In genomic region chr10:80560621-80561020, GRCm38 (mm10) we compare ENCODE assay signal across 10 mouse cellular contexts. TPM values are rescaled to one million over a fixed set of nuclear protein-coding genes. Genes with fewer than 3 reads are reported as not detected.
A peak's percentile ranks its signal among the peaks of the same experiment; 100 is the strongest.
DNase-seq lines count a peak whose midpoint lies in the region; ATAC-seq lines count a peak whose summit lies in the region.
"Had no signal": no experiment of that assay in that cellular context is flagged by ENCODE, and none has a peak within 500 bp of the region (broad histone marks: within the 10 kb centered on the region; RNA-seq: fewer than 3 reads in every experiment).

No protein-coding gene starts in this region.

- under 1% methylated on average over 13 of the region's 13 CpGs for WGBS in heart, embryonic 15.5 days
- 1% methylated on average over 13 of the region's 13 CpGs for WGBS in hindbrain, embryonic 13.5 days
- 3% methylated on average over 13 of the region's 13 CpGs for WGBS in midbrain, embryonic 10.5 days

- no peaks in the 10 kb centered on the region for H3K27me3 ChIP-seq in heart, embryonic 15.5 days
- no peaks in the 10 kb centered on the region for H3K27me3 ChIP-seq in hindbrain, embryonic 13.5 days
- H3K27me3 ChIP-seq in midbrain, embryonic 10.5 days (ENCODE audit: low read depth, poor library complexity, severe bottlenecking): no peaks in the 10 kb centered on the region
- H3K27me3 ChIP-seq: Patski had no signal

- H3K9ac ChIP-seq in heart, embryonic 15.5 days: peak overlapping the region; percentile 99
- H3K9ac ChIP-seq in hindbrain, embryonic 13.5 days: peak overlapping the region; percentile 92

- H3K4me3 ChIP-seq in heart, embryonic 15.5 days: peak overlapping the region; percentile 84
- peak overlapping the region; percentile 76 for H3K4me3 ChIP-seq in hindbrain, embryonic 13.5 days
- H3K4me3 ChIP-seq in midbrain, embryonic 10.5 days: peak overlapping the region; percentile 99

- H3K36me3 ChIP-seq in heart, embryonic 15.5 days: no peaks in the 10 kb centered on the region
- H3K36me3 ChIP-seq in hindbrain, embryonic 13.5 days: no peaks in the 10 kb centered on the region
- H3K36me3 ChIP-seq in midbrain, embryonic 10.5 days: 0 out of 2 replicates have a peak, but pooled peaks cover 3% of the 10 kb centered on the region

- DNase-seq in heart, postnatal 4 days: no peak
- DNase-seq in adipocyte (ENCODE audit: low spot score): peak; percentile 55
- no peak for DNase-seq in midbrain, embryonic 10.5 days (ENCODE audit: low spot score)
- no peak for DNase-seq in urinary bladder, postnatal 14 days (ENCODE audit: low spot score)
- DNase-seq in adrenal gland, postnatal 25 days: no peak
- DNase-seq in layer of hippocampus, adult 9-11 months: no peak

- H3K4me2 ChIP-seq in heart, embryonic 15.5 days: peak overlapping the region; percentile 91
- H3K4me2 ChIP-seq in hindbrain, embryonic 13.5 days: peak overlapping the region; percentile 89

- peaks cover 46% of the 10 kb centered on the region for H3K4me1 ChIP-seq in heart, embryonic 15.5 days (replicated peaks)
- peaks cover 62% of the 10 kb centered on the region for H3K4me1 ChIP-seq in hindbrain, embryonic 13.5 days (replicated peaks)
- peaks cover 44% of the 10 kb centered on the region for H3K4me1 ChIP-seq in midbrain, embryonic 10.5 days

- 0 out of 2 replicates have a peak overlapping the region, but pooled peaks have one; percentile 90 for H3K27ac ChIP-seq in heart, embryonic 15.5 days
- H3K27ac ChIP-seq in hindbrain, embryonic 13.5 days: peak overlapping the region; percentile 93
- peak overlapping the region; percentile 99 for H3K27ac ChIP-seq in midbrain, embryonic 10.5 days (replicated peaks)

- ATAC-seq in heart, embryonic 15.5 days (replicated peaks; ENCODE audit: insufficient number of reproducible peaks, insufficient read depth, low FRiP score, low read depth): no peak
- no peak for ATAC-seq in hindbrain, embryonic 13.5 days (ENCODE audit: low FRiP score)

- no peaks in the 10 kb centered on the region for H3K9me3 ChIP-seq in heart, embryonic 15.5 days (replicated peaks)
- H3K9me3 ChIP-seq in hindbrain, embryonic 13.5 days: no peaks in the 10 kb centered on the region
- no peaks in the 10 kb centered on the region for H3K9me3 ChIP-seq in midbrain, embryonic 10.5 days (replicated peaks)

RNA-seq across cellular contexts. Expression of gene Rexo1, which starts 0.7 kb away (rescaled TPM):
- 13.6 and 20.2 TPM in 2 replicates for polyA plus RNA-seq in heart, embryonic 15.5 days (2015; fragmentation: Nextera tagmentation; extraction: Ambion mirVana)
- total RNA-seq in heart, postnatal 4 days (2021): 10 to 100 TPM; 22.4 to 26.2 TPM
- polyA plus RNA-seq in hindbrain, embryonic 13.5 days (2015; fragmentation: Nextera tagmentation; extraction: Ambion mirVana): 28.8 and 31.3 TPM in 2 replicates
- polyA plus RNA-seq in midbrain, embryonic 10.5 days (2016; fragmentation: Nextera tagmentation; extraction: Ambion mirVana): 31.6 and 35.3 TPM in 2 replicates
- total RNA-seq in adrenal gland, postnatal 25 days (2021): 57.4 and 63.5 TPM in 2 replicates

RNA-seq across cellular contexts. Expression of gene Klf16, which starts 16.5 kb away (rescaled TPM):
- polyA plus RNA-seq in heart, embryonic 15.5 days (2015; fragmentation: Nextera tagmentation; extraction: Ambion mirVana): 4.7 and 6.4 TPM in 2 replicates
- 10 to 100 TPM in 1 of 2 experiments, 1 to 10 TPM in 1; 9.6 to 10.4 TPM for total RNA-seq in heart, postnatal 4 days (2021)
- 4.6 and 4.9 TPM in 2 replicates for polyA plus RNA-seq in hindbrain, embryonic 13.5 days (2015; fragmentation: Nextera tagmentation; extraction: Ambion mirVana)
- polyA plus RNA-seq in midbrain, embryonic 10.5 days (2016; fragmentation: Nextera tagmentation; extraction: Ambion mirVana): 4.8 and 6.1 TPM in 2 replicates
- 9.6 and 14.8 TPM in 2 replicates for total RNA-seq in adrenal gland, postnatal 25 days (2021)

RNA-seq across cellular contexts. Expression of gene Atp8b3, which starts 21.7 kb away (rescaled TPM):
- 0.05 and 0.06 TPM in 2 replicates for polyA plus RNA-seq in heart, embryonic 15.5 days (2015; fragmentation: Nextera tagmentation; extraction: Ambion mirVana)
- not detected for total RNA-seq in heart, postnatal 4 days (2021)
- polyA plus RNA-seq in hindbrain, embryonic 13.5 days (2015; fragmentation: Nextera tagmentation; extraction: Ambion mirVana): 1.2 and 1.3 TPM in 2 replicates
- 0.41 and 0.79 TPM in 2 replicates for polyA plus RNA-seq in midbrain, embryonic 10.5 days (2016; fragmentation: Nextera tagmentation; extraction: Ambion mirVana)
- 0.29 and 0.64 TPM in 2 replicates for total RNA-seq in adrenal gland, postnatal 25 days (2021)
- total RNA-seq: hematopoietic stem cell, adult 5-6 weeks had no signal

RNA-seq across cellular contexts. Expression of gene Abhd17a, which starts 29.5 kb away (rescaled TPM):
- polyA plus RNA-seq in heart, embryonic 15.5 days (2015; fragmentation: Nextera tagmentation; extraction: Ambion mirVana): 84.2 and 110 TPM in 2 replicates
- 10 to 100 TPM; 93.6 to 95.0 TPM for total RNA-seq in heart, postnatal 4 days (2021)
- polyA plus RNA-seq in hindbrain, embryonic 13.5 days (2015; fragmentation: Nextera tagmentation; extraction: Ambion mirVana): 93.8 and 96.2 TPM in 2 replicates
- 86.8 and 87.3 TPM in 2 replicates for polyA plus RNA-seq in midbrain, embryonic 10.5 days (2016; fragmentation: Nextera tagmentation; extraction: Ambion mirVana)
- 87.8 and 100 TPM in 2 replicates for total RNA-seq in adrenal gland, postnatal 25 days (2021)

RNA-seq across cellular contexts. Expression of gene Scamp4, which starts 42.1 kb away (rescaled TPM):
- 55.9 and 71.6 TPM in 2 replicates for polyA plus RNA-seq in heart, embryonic 15.5 days (2015; fragmentation: Nextera tagmentation; extraction: Ambion mirVana)
- 10 to 100 TPM; 27.0 to 30.4 TPM for total RNA-seq in heart, postnatal 4 days (2021)
- 65.1 and 67.5 TPM in 2 replicates for polyA plus RNA-seq in hindbrain, embryonic 13.5 days (2015; fragmentation: Nextera tagmentation; extraction: Ambion mirVana)
- polyA plus RNA-seq in midbrain, embryonic 10.5 days (2016; fragmentation: Nextera tagmentation; extraction: Ambion mirVana): 91.0 and 94.1 TPM in 2 replicates
- 64.8 and 68.6 TPM in 2 replicates for total RNA-seq in adrenal gland, postnatal 25 days (2021)
